Mouse (Mus musculus): ENCODE measurements around the gene Fis1. TPM values are rescaled to one million over a fixed set of nuclear protein-coding genes. Genes with fewer than 3 reads are reported as not detected.

Fis1 gene
- polyA plus RNA-seq, 1 experiment from 2014 or later = 358 TPM

DNA sequence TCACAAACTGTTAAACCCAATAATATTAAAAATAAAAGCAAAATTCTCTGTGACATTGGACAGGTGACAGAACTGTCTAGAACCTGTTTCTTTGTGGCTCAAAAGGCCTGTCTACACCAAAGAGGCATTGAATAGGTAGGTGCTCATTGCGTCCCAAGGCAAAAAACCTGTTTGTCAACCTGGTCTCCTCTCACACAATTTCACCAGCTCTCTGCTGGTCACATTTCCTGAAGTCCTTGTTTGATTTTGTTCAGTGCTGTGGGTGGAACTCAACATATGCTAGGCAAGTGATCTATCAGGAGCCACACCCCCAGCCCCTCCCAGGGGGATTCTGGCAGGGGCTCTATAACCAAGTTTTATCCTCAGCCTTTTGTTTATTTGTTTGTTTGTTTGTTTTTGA, 4.2 kb downstream of the Fis1 start:
- DNase-seq (ENCODE audit: low spot score) (peak; percentile 59), ATAC-seq (no peak)
- Histone ChIP-seq H3K4me3 (ENCODE audit: low read depth, low read length) (no peak overlapping the region), H3K9me3 (ENCODE audit: low read length) (no peaks in the 10 kb centered on the region), H3K27ac (ENCODE audit: low read length) (no peak overlapping the region), H3K4me1 (ENCODE audit: insufficient read depth, low read depth, low read length) (peaks cover 10% of the 10 kb centered on the region), H3K4me2 (replicated peaks; ENCODE audit: low read depth, low read length) (no peak overlapping the region), H3K36me3 (ENCODE audit: insufficient read depth, low read length) (no peaks in the 10 kb centered on the region), H3K9ac (replicated peaks; ENCODE audit: low read depth) (no peak overlapping the region), H3K27me3 (replicated peaks; ENCODE audit: insufficient read depth, low read length) (no peaks in the 10 kb centered on the region)
- TF ChIP-seq EP300 (IDR thresholded peaks at IDR 0.05) (no peak), CTCF (IDR thresholded peaks at IDR 0.05) (no peak)
- WGBS = 63% methylated on average over 1 of the region's 1 CpGs

DNA sequence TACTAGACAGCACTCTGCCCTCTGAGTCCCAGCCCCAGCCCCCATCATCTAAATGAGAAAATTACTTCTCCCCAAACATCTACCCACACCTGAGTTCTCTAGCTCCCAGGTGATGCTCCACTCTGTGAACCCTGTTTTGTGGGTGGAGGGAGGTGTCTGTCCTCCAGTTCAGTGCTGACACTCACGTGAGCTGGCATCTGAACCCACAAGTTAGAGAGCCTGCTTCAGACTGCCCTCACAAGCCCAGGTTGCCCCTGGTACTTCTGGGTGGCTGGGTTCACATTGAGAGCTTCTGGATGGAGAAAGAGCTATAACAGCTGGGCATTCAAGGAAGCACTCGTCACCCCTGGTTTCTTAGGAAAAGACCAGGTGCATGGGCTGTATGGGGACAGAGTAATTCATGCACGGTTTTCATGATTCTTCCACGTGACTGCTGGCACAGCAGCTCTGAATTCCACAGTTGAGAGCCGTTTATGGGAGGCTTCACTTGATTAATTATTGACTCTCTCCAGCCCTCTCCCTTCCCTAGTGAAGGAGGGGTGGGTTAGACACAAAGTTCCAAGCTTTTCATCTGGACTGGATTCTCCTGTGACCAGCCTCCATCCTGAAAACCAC, 6.0 kb downstream of the Fis1 start:
- Histone ChIP-seq H3K4me3 (ENCODE audit: low read depth, low read length) (no peak overlapping the region), H3K9me3 (ENCODE audit: low read length) (no peaks in the 10 kb centered on the region), H3K27me3 (replicated peaks; ENCODE audit: insufficient read depth, low read length) (no peaks in the 10 kb centered on the region), H3K4me2 (replicated peaks; ENCODE audit: low read depth, low read length) (no peak overlapping the region), H3K9ac (replicated peaks; ENCODE audit: low read depth) (no peak overlapping the region), H3K36me3 (ENCODE audit: insufficient read depth, low read length) (no peaks in the 10 kb centered on the region; the same call in 1 of the 2 replicates), H3K4me1 (ENCODE audit: insufficient read depth, low read depth, low read length) (peaks cover 8% of the 10 kb centered on the region), H3K27ac (ENCODE audit: low read length) (peak overlapping the region; percentile 26)
- TF ChIP-seq EP300 (IDR thresholded peaks at IDR 0.05) (0 out of 2 replicates have a peak, but pooled peaks have one; percentile 35), CTCF (IDR thresholded peaks at IDR 0.05) (no peak)
- peak; percentile 78 for DNase-seq (ENCODE audit: low spot score)
- WGBS = 45% methylated on average over 5 of the region's 5 CpGs
- ATAC-seq = peak; percentile 23

DNA sequence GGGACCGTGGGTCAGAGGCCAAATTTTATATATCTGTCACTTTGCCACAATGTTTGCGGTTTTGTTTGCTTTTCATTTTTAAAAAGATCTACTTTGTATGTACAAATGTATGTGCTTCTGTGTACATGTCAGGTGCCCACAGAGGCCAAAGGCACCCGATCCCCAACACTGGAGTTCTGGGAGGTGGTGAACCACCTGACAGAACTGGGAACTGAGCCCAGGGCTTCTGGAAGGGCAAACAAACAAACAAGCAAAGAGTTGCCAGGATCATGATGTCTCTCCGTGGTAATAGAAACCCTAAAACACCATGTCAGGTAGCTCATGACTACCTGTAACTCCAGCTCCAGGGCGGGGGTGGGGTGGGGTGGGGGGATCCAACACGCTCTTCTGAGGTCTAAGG, 7.0 kb downstream of the Fis1 start:
- no peaks in the 10 kb centered on the region for H3K27me3 ChIP-seq (replicated peaks; ENCODE audit: insufficient read depth, low read length)
- H3K36me3 ChIP-seq (ENCODE audit: insufficient read depth, low read length) = no peaks in the 10 kb centered on the region; the same call in 1 of the 2 replicates
- H3K4me2 ChIP-seq (replicated peaks; ENCODE audit: low read depth, low read length) = no peak overlapping the region
- DNase-seq (ENCODE audit: low spot score) (no peak), ATAC-seq (no peak)
- H3K9me3 ChIP-seq (ENCODE audit: low read length) = no peaks in the 10 kb centered on the region
- no peak overlapping the region for H3K4me3 ChIP-seq (ENCODE audit: low read depth, low read length)
- H3K9ac ChIP-seq (replicated peaks; ENCODE audit: low read depth) = no peak overlapping the region
- peaks cover 7% of the 10 kb centered on the region; the same call in 1 of the 2 replicates for H3K4me1 ChIP-seq (ENCODE audit: insufficient read depth, low read depth, low read length)
- TF ChIP-seq CTCF (IDR thresholded peaks at IDR 0.05) (no peak), EP300 (IDR thresholded peaks at IDR 0.05) (no peak)
- 76% methylated on average over 6 of the region's 6 CpGs for WGBS
- no peak overlapping the region for H3K27ac ChIP-seq (ENCODE audit: low read length)

DNA sequence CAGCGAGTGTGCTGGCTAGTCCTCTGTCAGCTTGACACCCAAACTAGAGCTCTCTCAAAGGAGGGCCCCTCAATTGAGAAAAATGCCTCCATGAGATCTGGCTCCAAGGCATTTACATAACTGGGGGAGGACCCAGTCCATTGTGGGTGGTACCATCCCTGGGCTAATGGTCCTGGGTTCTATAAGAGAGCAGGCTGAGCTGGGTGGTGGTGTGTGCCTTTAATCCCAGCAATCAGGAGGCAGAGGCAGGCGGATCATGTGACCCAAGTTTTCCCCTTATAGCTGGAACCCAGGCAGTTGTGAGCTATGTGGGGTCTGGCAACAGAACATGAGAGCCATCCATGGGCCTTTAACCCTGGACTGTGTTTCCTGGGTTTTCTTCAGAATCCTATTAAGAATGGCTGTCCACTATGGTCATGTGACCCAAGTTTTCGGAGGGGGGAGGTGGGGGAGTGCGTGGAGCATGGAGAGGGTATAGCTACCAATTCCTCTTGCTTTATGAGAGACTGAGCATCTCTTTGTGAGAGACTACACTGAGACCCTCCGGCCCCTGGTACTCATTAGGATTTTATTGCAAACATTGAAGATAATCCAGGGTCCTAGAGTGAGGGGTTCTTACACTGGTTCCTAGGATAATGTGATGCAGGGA, 8.4 kb downstream of the Fis1 start:
- DNase-seq (ENCODE audit: low spot score) (no peak), ATAC-seq (no peak)
- H3K27me3 ChIP-seq (replicated peaks; ENCODE audit: insufficient read depth, low read length) = no peaks in the 10 kb centered on the region
- H3K4me1 ChIP-seq (ENCODE audit: insufficient read depth, low read depth, low read length) = peaks cover 13% of the 10 kb centered on the region
- peak overlapping the region; percentile 95 for H3K27ac ChIP-seq (ENCODE audit: low read length)
- no peak for TF ChIP-seq EP300 (IDR thresholded peaks at IDR 0.05)
- no peak for TF ChIP-seq CTCF (IDR thresholded peaks at IDR 0.05)
- H3K4me3 ChIP-seq (ENCODE audit: low read depth, low read length) = peak overlapping the region; percentile 84
- peak overlapping the region; percentile 78 for H3K4me2 ChIP-seq (replicated peaks; ENCODE audit: low read depth, low read length)
- 28% methylated on average over 5 of the region's 5 CpGs for WGBS
- no peaks in the 10 kb centered on the region for H3K9me3 ChIP-seq (ENCODE audit: low read length)
- H3K9ac ChIP-seq (replicated peaks; ENCODE audit: low read depth) = peak overlapping the region; percentile 75; the same call in 1 of the 2 replicates
- H3K36me3 ChIP-seq (ENCODE audit: insufficient read depth, low read length) = no peaks in the 10 kb centered on the region; the same call in 1 of the 2 replicates

DNA sequence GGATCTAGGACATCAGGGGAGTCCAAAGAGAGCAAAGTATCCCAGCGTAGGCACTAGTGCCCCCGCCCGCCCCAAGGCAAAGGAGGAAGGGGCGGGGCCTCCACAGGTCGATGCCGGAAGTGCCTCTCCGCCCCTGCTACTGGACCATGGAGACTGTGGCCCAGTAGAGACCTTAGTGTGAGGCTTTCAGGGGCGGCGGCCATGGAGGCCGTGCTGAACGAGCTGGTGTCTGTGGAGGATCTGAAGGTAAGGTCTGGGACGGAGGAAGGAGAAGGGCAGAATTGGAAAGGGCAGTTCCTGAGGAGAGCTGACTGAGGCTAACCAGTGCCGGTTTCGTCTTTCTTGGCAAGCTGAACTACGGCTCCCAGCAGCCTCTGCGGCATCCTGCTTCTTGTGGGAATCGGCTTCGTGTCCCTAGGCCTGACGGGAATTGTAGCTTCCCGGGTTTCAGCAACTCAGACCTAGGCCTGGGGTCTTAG, 8.9 kb downstream of the Fis1 start:
- ATAC-seq = peak; percentile 90
- peak overlapping the region; percentile 84 for H3K4me3 ChIP-seq (ENCODE audit: low read depth, low read length)
- H3K27ac ChIP-seq (ENCODE audit: low read length) = peak overlapping the region; percentile 95
- H3K36me3 ChIP-seq (ENCODE audit: insufficient read depth, low read length) = no peaks in the 10 kb centered on the region; the same call in 1 of the 2 replicates
- no peaks in the 10 kb centered on the region for H3K27me3 ChIP-seq (replicated peaks; ENCODE audit: insufficient read depth, low read length)
- peak overlapping the region; percentile 75 for H3K9ac ChIP-seq (replicated peaks; ENCODE audit: low read depth)
- peak overlapping the region; percentile 78 for H3K4me2 ChIP-seq (replicated peaks; ENCODE audit: low read depth, low read length)
- no peak; the same call in 1 of the 2 replicates for TF ChIP-seq CTCF (IDR thresholded peaks at IDR 0.05)
- TF ChIP-seq EP300 (IDR thresholded peaks at IDR 0.05) = no peak
- H3K9me3 ChIP-seq (ENCODE audit: low read length) = no peaks in the 10 kb centered on the region
- WGBS = 0% methylated on average over 20 of the region's 20 CpGs
- peak; percentile 96 for DNase-seq (ENCODE audit: low spot score)
- H3K4me1 ChIP-seq (ENCODE audit: insufficient read depth, low read depth, low read length) = peaks cover 17% of the 10 kb centered on the region

DNA sequence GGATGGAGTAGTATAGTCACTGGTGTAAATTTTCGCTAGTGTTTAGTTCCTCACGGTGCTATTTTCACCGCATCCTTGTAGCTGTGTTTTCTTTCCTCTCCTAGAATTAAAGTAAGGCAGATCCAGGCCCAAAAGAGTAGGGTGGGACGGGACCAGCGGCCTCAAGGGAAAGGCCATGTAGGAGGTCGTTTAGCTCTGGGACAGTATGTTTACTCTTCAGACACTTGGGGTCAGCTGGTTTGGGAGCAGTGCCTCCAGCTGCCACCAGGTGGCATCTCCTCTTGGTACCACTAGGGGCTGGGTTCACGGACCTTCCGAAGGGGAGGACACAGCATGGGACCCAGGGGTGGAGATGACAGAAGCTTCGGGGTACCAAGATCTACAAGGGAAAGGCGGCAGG, 9.4 kb downstream of the Fis1 start:
- Histone ChIP-seq H3K9me3 (ENCODE audit: low read length) (no peaks in the 10 kb centered on the region), H3K4me2 (replicated peaks; ENCODE audit: low read depth, low read length) (peak overlapping the region; percentile 78), H3K27ac (ENCODE audit: low read length) (peak overlapping the region; percentile 95), H3K4me3 (ENCODE audit: low read depth, low read length) (peak overlapping the region; percentile 84), H3K27me3 (replicated peaks; ENCODE audit: insufficient read depth, low read length) (no peaks in the 10 kb centered on the region), H3K4me1 (ENCODE audit: insufficient read depth, low read depth, low read length) (peaks cover 20% of the 10 kb centered on the region), H3K9ac (replicated peaks; ENCODE audit: low read depth) (peak overlapping the region; percentile 75), H3K36me3 (ENCODE audit: insufficient read depth, low read length) (no peaks in the 10 kb centered on the region; the same call in 1 of the 2 replicates)
- ATAC-seq (peak; percentile 74), DNase-seq (ENCODE audit: low spot score) (peak; percentile 89)
- peak; percentile 98 for TF ChIP-seq CTCF (IDR thresholded peaks at IDR 0.05)
- TF ChIP-seq EP300 (IDR thresholded peaks at IDR 0.05) = peak; percentile 48; the same call in 1 of the 2 replicates
- 0% methylated on average over 10 of the region's 10 CpGs for WGBS

Data from lung, postnatal 0 days (tissue).